Mouse (Mus musculus): ENCODE results near the gene Gm9936.
A peak's percentile ranks its signal among the peaks of the same experiment; 100 is the strongest.
"Not testable (repeated sequence)": the region's sequence is repeated elsewhere in the genome, so short reads cannot be mapped to it uniquely, and the experiment has no call there.

Gm9936 gene

DNA sequence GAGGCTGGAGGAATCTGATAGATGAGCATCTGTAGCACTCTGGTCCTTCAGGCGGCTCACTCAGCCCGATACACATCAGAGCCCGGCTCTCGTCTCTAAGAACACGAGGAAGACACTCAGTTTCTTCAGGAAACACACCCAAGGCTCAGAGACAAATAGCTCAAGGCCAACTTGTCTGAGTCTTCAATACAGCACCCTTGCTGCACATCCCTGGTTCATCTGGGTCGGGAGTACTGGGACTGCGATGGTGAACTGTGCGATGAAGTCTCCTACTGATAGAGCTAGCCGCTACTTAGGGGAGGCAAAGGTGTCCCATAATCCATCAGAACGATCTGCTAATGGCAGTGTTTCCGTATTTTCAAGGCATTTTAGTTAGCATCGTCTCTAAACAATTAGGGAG lies at the start of gene Gm9936:
Gene Gm9936, minus strand, starts transcription at position 101 of the 400 bp plus-strand sequence.
- DNase-seq (ENCODE audit: low read depth), result no peak

DNA sequence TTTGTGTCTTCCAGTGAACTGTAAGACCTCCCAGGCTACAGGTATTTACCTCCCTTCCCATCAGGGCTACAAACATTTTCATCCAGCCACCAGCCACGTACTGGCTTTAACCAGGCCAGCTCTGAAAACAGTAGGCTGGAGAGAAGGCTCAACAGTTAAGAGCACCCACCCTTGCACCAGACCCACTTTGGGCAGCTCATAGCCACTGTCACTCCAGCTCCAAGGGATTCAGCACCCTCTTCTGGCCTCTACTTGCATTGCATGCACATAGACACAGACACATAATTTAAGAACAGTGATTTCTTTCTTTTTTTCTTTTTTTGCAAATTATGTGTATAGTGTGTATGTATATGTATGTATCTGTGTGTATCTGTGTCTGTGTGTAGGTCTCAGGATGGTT lies 43.9 kb upstream of the Gm9936 start:
- peak; percentile 79 for DNase-seq (ENCODE audit: low read depth)

DNA sequence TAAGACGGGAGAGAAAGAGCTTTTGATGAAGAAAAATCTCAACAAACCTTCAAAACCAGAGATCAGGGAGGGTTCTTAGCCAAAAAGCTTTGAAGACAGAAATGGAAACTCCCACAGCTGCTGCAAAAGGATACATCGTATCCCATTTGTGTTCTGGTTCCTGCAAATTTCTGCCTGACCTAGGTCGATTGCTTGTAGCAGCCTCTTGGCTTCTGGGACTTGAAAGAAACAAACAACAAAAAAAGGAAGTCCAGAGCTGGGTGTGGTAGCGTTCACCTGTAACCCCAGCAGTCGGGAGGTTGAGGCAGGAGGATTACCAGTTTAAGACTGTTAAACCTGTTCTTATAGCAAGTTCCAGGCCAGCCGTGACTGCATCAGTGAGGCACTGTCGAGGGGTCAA lies 40.4 kb upstream of the Gm9936 start:
- DNase-seq (ENCODE audit: low read depth), result peak; percentile 33

DNA sequence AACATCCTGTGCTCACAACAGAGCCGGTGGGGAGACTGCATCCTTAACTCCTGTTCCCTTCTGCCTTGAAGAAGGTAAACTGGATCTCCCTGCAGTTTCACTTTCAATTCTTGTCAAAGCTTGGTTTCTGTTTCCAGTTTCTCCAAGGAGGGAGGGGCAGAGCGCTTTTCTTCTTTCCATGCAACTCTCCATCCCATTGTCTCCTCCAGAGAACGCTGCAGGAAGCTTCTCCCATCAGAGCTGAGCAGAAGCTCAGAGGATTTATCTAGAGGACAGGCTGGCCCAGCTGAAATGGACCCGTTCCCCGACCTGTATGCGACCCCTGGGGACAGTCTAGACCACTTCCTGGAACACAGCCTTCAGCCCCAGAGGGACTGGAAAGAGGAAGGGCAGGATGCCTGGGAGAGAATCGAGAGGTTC lies 38.9 kb upstream of the Gm9936 start:
- DNase-seq (ENCODE audit: low read depth), result peak; percentile 81

DNA sequence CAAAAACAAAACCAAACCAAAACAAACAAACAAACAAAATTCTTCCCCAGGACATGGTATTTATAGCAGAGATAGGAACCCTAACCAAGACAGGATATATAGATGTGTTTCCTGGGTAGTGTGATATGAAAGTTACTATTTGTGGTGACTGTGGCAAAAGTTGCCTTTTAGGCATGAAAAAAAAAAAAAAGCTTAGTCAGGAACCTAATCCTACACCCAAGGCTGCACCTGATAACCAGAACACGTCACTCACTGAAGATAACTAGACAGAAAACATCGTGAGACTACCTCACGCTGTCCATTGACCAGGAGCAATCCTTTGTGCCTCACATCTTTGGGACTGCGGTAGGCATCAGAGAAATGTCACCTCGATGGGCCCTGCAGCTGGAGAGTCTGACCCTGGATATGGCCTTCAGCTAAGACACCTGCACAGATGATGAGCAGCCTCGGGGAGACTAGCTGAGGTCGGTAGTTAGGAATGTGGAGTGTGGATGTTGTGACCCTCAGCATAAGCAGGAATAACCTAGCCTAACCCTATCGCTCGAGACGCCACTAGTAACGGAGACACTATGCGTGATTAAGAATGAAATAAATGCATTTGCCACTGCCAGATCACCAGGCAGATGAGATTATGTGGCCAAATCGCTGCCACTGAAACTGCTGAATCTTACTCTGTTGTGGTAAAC lies 38.3 kb upstream of the Gm9936 start, which contains the start of gene Oasl2:
Gene Oasl2, plus strand, starts transcription at position 249 of the 686 bp plus-strand sequence.
- peak; percentile 65 for DNase-seq (ENCODE audit: low read depth)

DNA sequence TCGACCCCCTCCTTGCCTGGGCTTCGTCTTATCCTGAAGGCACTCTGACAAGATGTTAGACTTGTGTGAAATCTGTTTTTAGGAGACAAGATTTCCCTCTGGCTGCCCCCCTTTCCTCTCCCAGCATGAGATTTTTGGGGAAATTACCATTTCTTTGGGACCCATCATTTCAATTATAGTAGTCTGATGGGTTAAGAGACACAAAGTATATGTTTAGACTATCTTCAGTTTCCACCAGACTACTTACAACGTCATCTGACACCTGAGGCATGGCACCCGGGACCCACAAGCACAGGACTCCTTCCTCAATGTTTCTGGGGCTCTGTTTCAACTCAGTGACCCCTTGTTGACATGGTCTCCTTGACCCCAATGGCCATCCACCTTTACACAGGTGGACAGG lies 37.1 kb upstream of the Gm9936 start:
- DNase-seq (ENCODE audit: low read depth), result no peak

DNA sequence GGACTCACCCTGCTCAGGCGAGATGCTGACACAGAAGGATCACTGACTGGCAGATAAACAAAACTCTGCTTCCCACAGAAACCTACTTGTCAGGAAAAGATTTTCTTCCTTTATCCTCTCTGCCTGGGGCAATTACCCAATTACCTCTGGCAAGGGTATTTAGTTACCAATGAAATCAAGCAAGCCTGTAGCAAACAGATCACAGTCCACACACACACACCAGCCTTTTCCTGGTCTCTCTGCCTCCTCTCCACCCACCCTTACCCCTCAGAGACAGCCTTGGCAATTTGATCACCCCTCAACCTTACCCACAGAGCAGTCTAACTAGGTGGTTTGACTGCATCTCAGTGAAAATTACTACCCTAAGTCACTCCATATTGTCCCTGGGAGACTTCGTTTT lies 30.5 kb upstream of the Gm9936 start:
- DNase-seq (ENCODE audit: low read depth), result no peak

DNA sequence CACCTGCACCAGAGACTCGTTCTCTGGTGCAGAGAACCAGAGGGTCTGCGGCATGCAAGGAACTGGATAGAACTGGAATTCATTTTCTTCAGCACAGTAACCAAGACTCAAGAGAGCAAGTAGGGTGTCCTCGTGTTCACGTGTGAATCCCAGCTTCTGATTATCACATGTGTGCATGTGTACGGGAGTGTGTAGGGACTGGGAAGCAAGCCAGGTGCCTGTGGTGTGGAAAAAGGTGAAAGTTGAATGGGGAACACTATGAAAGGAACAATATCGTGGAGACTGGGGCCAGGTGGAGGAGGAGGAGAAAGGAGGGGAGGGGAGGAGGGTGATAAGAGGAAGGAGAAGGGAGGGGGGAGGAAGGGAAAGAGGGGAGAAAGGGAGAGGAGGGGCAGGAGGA lies 28.3 kb upstream of the Gm9936 start:
- no peak for DNase-seq (ENCODE audit: low read depth)

DNA sequence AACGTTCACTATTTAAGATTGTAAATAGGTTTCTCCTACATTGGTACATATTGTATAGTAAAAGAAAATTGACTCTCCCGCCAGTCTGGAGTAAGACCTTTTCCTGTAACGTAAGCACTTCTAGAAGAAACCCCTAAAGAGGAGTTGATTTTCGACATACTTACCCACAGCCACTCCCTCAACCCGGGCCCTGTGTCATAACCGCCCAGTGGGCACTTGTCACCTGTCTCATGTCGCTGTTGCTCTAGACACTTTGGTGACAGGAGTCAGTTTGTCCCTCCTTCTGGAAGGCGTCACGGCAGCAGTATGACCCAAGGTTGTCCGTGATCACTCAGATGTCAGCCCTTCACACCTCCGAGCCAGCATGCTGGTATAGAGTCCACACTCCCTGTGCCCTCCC lies 24.5 kb upstream of the Gm9936 start:
- DNase-seq (ENCODE audit: low read depth), result no peak

DNA sequence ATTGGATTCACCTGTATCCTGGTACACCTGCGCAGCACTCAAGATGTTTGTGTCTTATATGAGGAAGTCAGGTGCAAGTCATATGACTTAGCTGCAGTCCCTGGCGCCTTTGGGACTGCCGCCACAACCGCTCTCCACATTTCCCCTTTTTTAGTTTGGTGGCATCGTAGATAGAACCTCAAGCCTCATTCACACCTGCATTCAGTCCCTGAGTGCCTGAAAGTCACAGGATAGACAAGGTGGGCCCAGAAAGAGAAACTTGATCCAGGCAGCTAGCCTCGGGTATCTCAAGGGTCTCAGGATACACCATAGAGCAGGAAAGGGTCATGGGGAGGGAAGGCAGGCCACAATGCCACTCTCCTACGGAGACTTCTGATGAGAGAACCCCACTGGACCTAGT lies 23.8 kb upstream of the Gm9936 start:
- not testable (repeated sequence) for DNase-seq (ENCODE audit: low read depth)

DNA sequence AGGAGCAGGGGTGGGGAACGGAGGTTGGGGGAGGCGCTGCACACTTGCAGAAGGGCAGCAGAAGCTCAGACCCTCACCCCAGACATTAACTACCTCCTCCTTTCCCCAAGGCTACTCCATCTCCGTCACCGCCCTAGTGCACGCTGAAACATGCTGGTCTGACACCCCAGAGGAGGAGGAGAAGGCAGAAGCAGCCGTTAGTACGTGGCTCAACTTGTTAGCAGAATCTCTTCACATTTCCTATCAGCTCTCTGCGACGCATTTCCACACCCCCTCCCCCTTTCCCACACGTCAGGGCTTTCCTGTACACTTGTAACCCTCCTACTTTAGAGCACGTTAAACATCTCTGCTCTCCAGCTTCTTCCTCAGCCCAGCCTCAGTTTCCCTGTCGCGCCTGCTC lies 20.9 kb upstream of the Gm9936 start:
- DNase-seq (ENCODE audit: low read depth), result no peak

DNA sequence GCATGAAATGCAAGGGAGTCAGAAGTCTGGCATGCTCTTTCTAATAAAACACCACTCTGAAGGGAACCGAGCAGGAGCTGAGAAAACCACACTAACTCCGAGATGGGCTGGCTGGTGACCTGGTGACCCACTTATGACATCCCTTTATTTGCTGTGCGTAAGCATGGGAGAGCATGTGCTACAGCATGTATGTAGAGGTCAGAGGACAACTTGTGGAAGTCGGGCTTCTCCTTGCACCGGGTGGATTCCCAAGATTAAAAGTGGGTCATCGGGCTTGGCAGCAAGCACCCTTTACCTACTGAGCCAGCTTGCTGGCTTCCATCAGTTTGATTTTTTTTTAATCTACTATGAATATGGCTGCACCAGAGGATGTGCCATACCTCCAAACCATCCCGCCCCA lies 19.0 kb upstream of the Gm9936 start:
- DNase-seq (ENCODE audit: low read depth), result no peak

DNA sequence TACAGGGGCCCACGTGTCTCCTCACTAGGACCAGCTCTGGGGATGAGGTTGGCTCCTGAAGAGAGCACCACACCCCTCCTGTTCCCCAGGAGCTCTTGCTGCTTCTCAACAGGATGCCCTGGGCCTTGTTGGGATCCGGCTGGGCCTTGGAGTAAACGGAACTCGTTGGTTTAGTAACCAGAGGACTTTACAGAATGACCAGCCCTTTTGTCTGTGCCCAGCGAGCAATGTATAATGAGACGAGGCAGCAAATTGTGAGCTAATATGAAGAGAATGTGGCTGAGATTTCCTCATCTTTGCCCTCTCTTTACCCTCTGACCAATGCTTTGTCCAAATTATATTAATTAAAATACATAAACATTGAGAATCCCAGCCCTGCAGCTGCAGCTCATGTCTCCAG lies 17.8 kb upstream of the Gm9936 start:
- no peak for DNase-seq (ENCODE audit: low read depth)

DNA sequence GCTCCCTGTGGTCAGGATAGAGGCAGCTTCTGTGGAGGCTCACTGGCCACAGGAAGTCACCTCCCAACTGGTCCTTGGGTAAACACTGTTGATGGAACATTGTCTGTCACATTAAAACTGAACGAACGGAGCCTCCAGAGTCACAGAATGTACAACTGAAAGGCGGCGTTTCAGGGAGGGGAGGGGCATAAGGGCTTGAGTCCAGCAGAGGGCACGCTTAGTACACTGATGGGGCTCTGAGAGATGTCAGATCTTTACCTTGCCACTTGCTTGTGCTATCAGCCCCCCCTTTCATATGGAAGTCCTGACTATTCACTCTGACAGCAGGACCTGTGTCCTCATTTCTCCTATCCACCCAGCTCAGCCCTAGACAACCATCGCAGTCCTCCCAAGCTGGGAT lies 17.4 kb upstream of the Gm9936 start:
- DNase-seq (ENCODE audit: low read depth), result peak; percentile 58

DNA sequence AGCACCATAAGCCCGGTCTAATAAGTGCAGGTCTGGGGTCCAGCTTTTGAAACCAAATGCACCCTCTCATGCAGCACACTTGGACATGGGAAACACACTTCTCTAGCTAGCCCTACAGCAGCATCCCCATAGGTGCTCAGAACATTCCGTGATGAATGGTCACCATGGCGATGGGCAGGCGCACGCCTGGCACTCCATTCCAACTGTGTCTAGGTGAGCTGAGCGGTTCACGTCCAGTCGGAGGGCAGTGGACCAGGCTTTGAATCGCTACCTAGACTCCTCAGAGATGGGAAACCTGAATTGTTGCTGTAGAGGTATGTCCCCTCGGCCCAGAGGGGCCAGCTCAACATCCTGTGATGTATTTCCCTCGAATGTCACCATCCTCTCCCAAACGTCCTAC lies 6.8 kb upstream of the Gm9936 start:
- DNase-seq (ENCODE audit: low read depth), result no peak

DNA sequence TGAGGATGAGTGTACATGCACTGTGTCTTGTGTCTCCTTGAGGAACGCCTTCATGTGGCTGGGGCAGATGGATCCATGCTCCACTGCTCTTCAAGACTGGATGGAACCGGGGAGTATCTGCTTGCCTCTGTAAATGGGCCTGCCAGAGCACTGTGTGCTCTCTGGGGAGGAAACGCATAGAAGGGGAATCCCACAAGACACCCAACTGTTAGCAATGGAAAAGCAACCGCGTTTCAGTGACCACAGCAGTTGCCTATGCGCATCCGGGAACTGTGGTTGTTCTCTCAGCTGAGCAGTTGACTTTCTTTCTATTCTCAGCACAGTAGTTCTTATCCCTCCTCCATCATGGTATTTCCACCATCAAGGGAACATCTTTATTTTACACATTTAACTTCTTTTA lies 6.3 kb upstream of the Gm9936 start:
- DNase-seq (ENCODE audit: low read depth), result peak; percentile 71

DNA sequence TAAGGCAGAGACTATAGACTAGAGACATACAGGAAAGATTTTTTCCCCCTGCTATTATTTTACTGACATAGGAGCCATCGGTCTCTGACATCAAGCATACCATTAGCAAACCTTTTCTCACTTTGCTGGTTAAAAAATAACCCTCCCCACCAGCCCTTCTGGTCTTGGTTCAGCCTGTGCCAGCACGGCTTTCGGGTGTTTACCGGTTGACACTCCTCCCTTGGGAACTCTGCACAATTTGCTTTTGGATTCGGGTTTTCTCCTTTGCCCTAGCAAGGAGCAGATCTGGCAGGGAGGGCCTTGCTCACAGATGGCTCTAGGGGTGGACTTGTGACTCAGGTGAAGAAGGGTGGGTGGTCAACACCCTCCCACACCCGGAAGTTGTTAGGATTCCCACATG lies 3.2 kb upstream of the Gm9936 start:
- DNase-seq (ENCODE audit: low read depth), result no peak

DNA sequence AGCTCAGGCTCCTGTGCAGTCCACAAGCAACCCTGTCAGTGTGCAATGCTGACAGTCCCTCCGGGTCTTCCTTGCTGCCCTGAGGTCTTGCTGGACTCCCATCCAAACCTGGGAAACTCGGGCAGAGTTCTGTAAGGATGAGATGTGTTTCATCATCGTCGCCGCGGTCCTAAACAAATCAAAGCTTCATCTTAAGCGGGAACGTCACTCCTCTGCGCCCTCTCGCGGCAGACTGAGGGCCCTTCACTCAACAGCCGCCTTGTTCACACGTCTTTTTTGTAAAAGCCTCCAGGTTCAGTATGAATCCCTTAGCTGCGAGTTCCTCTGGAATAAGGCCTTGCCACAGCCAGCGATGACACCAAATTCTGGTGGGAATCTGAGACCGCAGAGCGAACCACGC lies 771 bp upstream of the Gm9936 start:
- peak; percentile 87 for DNase-seq (ENCODE audit: low read depth)

DNA sequence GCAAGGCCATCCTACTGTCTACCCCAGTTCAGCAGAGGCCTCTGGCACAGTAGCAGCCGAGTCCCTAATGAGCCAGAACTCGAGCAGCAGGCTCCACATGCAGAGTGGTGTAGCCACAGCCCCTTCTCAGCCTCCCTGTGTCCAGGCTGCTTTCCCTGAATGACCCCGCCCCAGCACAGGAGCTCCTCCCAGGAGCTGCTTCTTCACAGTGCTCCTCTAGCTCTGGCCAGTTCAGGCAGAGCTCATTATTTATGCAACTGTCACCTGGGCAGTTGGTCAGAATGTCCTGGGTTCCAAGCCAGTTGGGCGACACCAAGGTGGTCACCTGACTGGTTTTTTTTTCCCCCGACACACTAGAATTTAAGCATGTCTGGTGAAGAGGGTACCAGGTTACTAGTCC lies 5.1 kb downstream of the Gm9936 start, which contains the start of gene 4930519G04Rik:
Gene 4930519G04Rik, plus strand, starts transcription at position 301 of the 400 bp plus-strand sequence.
- DNase-seq (ENCODE audit: low read depth), result not testable (repeated sequence)

DNA sequence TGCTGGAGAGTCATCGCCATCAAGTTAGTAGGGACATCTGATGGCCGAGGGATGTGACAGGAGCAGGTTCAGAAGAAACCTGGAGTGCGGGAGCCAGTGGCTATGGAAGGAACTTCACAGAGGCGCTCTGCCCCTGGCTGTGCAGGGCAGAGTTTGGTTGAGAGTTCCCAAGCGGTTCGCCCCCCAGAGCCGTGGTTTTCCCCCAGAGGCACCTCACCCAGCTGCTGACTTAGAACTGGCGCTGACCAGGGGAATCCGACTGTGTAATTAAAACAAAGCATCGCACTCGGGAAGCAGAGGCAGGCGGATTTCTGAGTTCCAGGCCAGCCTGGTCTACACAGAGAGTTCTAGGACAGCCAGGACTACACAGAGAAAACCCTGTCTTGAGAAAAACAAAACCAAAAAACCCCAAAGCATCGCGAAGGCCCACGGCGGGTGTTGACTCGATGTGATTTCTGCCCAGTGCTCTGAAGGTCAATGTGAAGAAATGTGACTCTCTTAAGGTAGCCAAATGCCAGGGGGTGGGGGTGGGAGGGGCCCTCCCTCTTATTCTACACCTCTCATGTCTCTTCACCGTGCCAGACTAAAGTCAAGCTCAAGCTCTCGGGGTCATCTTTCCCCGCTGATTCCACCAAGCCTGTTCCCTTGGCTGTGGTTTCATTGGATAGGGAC lies 6.8 kb downstream of the Gm9936 start:
- DNase-seq (ENCODE audit: low read depth), result no peak

DNA sequence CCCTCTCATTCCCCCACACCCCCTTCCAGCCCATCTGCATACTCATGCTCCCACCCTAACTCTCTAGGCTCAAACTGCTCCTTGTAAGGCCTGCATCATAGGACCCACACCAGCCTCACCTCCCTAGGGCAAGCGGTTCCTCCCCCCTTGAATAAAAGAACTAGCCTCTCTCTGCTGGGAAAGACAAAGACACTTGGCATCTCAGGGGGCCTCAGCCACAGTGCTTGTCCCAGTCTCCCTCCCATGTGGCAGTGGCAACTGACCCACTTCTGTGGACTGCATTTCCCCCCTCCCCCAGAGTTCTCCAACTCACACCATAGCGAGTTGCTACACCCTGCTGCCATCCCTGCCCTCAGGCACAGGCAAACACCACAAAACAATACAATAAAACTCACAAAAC lies 14.1 kb downstream of the Gm9936 start:
- DNase-seq (ENCODE audit: low read depth), result not testable (repeated sequence)

DNA sequence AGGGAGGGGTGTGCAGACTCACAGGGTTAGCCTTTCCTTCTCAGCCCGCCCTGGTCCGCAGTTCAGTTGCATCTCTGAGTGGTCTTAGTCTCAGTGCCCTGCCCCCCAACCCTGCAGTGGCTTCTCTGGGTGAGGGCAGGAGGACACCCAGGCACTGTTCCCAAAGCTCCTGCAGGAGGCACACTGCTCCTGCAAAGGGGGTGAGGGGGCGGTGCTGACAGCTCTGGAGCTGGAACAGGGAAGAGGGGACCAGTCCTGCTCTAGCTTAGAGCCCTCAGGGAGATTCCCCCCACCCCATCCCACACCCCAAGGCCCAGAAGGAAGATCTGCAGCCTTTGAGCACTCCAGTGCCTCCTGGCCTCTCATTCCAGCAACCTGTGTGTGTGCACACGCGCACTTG lies 15.8 kb downstream of the Gm9936 start:
- DNase-seq (ENCODE audit: low read depth), result no peak

DNA sequence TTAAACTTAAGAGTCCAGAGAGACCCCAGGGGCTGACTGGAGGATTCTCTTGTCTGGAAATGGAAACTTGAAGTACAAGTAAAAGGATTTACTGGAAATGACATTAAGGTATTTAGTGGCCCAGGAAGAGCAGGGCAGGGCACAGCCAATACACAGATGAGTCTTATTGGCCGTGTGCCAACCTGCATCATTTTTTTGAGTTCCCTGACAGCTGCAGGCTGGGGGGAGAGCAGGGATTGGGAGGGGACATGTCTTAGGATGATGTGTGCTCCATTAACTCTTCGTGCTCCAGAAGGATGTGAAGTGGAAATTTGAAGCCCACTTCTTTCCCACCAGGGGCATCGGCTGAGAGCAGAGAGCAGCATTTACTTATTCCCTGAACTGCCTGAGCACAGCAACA lies 16.3 kb downstream of the Gm9936 start:
- not testable (repeated sequence) for DNase-seq (ENCODE audit: low read depth)

DNA sequence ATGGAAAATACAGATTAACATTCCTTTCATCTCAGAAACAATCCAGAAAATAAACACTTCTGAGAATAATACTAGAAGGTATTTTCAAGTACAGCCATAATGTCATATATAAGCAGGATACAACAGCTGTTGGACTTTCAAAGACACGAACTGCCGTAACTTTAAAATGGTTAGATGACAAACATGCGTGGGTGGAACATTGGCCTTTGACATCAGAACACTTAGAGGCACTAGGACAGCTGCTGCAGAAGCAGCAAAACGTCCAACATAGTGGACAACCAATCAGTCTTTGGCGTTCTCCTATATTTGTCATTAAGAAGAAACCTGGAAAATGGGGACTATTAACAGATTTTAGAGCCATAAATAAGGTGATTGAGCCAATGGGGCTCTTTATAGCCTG lies 18.0 kb downstream of the Gm9936 start:
- DNase-seq (ENCODE audit: low read depth), result not testable (repeated sequence)
